Mouse (Mus musculus) liver, postnatal 0 days (tissue): ENCODE data around the gene Rint1.

ENCODE experiments used
- CTCF ChIP-seq: sonication (generic); IDR thresholded peaks from 2 replicates; pipeline ENCODE4 v1.5.1; 2016; ENCODE audit warnings: antibody characterized with exemption, low read depth
- EP300 ChIP-seq: IDR thresholded peaks from 2 replicates; pipeline ENCODE4 v1.6.1; 2016; ENCODE audit warnings: antibody characterized with exemption, low read depth, mild to moderate bottlenecking

GRCm38 (mm10) chr5:23861721-23862120 is 74.2 kb downstream of the Rint1 start:
- TF ChIP-seq CTCF: no peak
- TF ChIP-seq EP300: no peak
